Mouse (Mus musculus) cerebellum, postnatal 10 days (tissue): ENCODE measurements around the gene Scgb1a1.
A peak's percentile ranks its signal among the peaks of the same experiment; 100 is the strongest.
"Not testable (repeated sequence)": the region's sequence is repeated elsewhere in the genome, so short reads cannot be mapped to it uniquely, and the experiment has no call there.

Experiments used
- DNase-seq, 2 experiments: peaks; one replicate each; pipeline ENCODE4 v3.0.0; 2021; ENCODE audit warnings: mixed read lengths in 2 of 2

Scgb1a1 gene

GRCm38 (mm10) chr19:9065621-9066561 lies 21.9 kb downstream of the Scgb1a1 start:
- peak in 1 of 2 experiments; percentile 26 for DNase-seq

DNA sequence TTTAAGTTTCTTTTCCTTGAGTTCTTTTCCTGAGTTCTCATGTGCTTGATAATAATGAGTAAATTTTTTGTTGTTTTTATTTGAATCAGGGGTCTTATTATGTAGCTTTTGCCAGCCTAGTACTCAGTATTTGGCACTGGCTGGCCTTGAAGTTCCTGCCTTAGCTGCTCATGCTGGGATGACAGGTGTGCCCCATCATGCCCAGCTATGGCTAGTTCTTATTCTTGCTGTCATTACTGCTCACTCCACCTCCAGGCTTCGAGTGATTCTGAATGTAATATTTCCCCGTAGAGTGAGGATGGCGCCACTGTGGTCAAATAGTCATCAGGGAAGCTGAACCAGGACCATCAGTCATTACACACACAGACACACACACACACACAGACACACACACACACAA lies 23.9 kb downstream of the Scgb1a1 start:
- DNase-seq = peak; percentile 29 to 53

DNA sequence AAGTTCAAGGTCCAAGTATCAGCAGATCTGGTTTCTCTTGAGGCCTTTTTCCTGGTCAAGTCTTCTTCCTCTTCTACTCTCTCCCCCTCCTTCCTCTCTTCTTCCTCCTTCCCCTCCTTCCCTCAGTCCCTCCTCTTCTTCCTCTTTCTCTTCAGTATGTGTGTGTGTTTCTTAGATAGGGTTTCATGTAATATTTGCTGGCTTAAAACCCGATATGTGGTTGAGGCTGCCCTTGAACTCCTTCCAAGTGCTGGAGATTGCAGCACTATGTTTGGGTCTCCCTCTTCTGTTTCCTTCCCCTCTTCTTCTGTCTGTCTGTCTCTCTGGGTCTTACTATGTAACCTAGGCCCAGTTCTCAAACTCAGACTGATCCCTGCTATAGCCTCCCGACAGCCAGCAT lies 24.9 kb downstream of the Scgb1a1 start:
- no peak for DNase-seq

GRCm38 (mm10) chr19:9061221-9061893 lies 26.4 kb downstream of the Scgb1a1 start:
- peak; percentile 29 to 50 for DNase-seq

DNA sequence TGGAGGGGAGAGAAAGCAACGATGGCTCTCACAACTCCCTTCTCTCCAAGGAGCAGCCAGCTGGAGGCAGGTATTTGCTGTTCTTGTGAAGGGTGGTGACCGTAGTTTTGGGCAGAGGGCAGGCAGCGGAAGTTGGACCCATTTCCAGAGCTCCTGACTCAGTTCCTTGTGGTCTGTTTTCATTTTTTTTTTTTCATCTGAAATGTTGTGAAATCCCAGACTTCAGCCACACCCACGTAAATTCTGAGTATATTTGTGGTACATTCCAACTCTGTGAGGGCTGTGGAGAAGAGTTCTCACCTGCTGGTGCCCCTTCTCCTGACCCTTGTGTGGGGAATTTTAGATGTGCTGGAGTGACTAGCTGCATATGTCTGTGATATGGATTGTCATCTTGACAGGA lies 27.7 kb downstream of the Scgb1a1 start:
- DNase-seq = no peak

- no peak for DNase-seq
Observed at GRCm38 (mm10) chr19:9059391-9059790, 28.4 kb downstream of the Scgb1a1 start.

GRCm38 (mm10) chr19:9058944-9059343 lies 28.8 kb downstream of the Scgb1a1 start:
- DNase-seq = no peak

DNA sequence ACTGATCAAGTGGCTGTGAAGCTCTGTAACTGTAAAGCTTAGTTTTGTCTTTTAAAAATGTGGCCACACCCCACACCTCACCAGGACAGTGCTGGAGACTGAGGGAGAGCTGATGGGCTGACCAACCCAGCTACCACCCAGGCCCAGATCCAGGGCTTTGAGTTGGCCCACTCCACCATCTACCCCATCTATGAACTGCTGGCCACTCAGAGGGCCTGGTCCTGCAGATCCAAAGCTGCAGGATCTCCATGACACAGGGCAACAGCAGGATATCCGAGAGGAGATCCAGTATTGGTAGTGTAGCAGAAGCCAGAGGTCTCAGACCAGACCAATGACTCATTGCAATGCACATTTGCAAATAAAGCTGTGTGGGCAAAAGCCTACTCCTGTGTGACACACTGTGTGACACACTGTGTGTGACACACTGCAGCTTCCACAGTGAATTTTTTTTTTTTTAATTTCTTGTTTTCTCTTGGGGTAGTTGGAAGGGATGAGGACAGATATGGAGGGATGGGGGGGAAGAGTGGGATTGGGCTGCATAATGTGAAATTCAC lies 29.4 kb downstream of the Scgb1a1 start:
- DNase-seq = no peak

DNA sequence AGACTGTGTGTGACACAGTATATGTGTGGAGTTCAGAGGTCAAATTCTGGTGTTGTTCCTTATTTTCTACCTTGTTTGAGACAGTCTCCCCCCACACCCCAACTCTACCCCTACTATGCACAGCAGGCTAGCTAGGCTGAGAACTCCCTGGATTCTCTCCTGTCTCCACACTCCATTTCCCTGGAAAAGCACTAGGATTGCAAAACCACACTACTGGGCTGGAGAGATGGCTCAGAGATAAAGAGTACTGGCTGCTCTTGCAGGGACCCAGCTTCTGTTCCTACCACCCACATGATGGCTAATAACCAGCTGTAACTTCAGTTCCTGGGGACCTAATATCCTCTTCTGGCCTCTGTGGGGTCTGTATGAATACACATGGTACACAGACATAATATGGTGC lies 30.1 kb downstream of the Scgb1a1 start:
- no peak for DNase-seq

DNA sequence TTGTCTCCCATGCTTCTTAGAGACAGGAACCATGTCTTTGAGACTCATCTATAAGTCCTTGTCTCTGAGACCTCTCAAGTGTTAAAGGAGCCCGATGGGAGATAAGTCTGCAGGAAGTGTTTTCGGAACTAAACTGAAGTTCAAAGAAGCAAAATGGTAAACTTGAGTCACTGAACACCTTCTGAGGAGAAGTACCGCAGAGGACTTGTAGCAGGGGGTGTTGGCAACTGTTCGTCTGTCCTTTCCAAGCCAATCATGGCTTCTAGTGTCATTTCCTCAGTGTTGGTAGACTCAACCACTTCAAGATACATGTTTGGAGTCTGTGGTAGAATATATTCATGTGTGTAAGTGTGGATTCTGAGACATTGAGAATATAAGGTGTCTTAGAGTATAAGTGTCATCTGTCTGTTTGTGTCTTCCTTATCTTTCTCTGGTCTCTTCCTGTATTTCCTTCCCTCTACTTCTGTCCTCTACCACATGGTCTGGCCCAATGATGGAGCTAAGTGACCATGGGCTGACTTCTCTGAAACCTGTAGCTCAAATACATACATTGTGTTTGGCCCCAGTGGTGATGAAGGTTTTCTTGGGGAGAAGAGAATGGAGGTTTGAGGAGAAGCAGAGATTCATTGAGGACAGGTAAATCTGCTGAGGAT lies 31.9 kb downstream of the Scgb1a1 start:
- DNase-seq = no peak

- peak; percentile 25 to 34 for DNase-seq
Observed at GRCm38 (mm10) chr19:9055153-9055552, 32.6 kb downstream of the Scgb1a1 start.

- DNase-seq = no peak
Observed at GRCm38 (mm10) chr19:9052803-9053431, 34.8 kb downstream of the Scgb1a1 start.

DNA sequence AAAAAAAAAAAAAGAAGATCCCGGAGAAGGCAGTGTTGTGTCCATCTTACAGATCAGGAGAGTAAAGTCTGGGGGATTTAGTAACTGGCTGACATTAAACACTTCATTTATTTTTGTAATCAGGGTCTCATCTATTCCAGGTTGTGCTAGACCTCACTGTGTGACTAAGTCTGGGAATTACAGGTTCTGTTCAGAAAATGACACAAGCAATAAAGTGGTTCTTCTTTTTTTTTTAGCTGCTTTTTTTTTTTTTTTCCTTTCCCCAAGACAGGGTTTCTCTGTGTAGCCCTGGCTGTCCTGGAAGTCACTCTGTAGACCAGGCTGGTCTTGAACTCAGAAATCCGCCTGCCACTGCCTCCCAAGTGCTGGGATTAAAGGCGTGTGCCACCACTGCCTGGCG lies 35.8 kb downstream of the Scgb1a1 start:
- DNase-seq = not testable (repeated sequence)

GRCm38 (mm10) chr19:9050294-9051229 lies 37.2 kb downstream of the Scgb1a1 start:
- no peak for DNase-seq

- DNase-seq = no peak
Observed at GRCm38 (mm10) chr19:9048981-9049687, 38.6 kb downstream of the Scgb1a1 start.

DNA sequence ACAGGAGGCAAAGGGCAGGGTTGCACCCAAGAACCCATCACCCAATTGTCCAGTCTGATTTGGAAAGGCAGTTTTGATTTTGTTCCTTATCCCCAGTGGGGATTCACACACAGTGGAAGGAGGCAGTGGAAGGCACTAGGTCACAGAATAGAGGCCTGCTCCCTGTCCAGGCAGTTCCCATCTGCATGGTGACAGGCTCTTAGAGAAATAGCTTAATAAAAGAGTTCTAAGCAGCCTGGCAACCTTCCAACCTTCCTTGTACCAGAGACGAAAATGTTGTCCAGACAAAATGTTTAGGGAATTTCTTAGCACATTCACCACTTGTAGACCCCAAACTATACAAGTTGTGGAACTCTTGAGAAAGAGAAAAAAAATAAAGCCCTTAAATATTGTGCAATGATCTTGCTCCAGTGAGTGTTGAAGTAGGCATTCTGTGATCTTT lies 39.8 kb downstream of the Scgb1a1 start:
- DNase-seq = no peak

GRCm38 (mm10) chr19:9047207-9047945 lies 40.4 kb downstream of the Scgb1a1 start:
- DNase-seq = no peak

- DNase-seq = no peak
Observed at GRCm38 (mm10) chr19:9044291-9044690, 43.5 kb downstream of the Scgb1a1 start.

DNA sequence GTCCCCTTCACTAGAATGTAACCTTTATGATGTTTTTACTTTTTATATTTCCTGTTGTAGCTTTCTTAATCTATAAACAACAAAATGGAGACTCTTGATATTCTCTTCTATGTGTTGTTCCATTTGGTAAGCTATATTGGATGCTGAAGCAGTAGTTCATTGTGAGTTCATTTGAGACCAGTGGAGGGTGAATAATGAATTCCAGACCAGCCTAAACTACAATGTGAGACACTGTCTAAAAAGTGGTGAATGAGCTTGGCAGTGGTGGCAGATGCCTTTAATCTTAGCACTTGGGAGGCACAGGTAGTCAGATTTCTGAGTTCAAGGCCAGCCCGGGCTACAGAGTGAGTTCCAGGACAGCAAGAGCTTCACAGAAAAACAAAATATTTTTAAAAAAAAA lies 44.6 kb downstream of the Scgb1a1 start:
- no peak for DNase-seq

DNA sequence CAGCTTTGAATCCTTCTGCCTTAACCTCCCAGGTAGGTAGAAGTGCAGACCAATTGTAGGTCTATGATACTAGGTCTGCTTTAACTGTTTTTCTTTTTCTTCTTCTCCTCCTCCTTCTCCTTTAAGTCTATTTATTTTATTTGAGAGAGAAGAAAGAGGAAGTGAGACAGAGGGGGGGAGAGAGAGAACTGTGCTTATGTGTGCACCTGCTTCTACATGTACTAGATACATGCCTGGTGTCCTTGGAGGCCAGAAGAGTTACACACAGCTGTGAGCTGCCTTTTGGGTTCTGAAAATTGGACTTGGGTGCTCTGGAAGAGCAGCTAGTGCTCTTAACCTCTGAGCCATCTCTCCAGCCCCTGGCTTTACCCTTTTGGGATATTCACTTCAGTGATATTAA lies 46.7 kb downstream of the Scgb1a1 start:
- no peak for DNase-seq
